Mouse (Mus musculus): ENCODE data around the gene Zfp148.

Gene Zfp148

DNA sequence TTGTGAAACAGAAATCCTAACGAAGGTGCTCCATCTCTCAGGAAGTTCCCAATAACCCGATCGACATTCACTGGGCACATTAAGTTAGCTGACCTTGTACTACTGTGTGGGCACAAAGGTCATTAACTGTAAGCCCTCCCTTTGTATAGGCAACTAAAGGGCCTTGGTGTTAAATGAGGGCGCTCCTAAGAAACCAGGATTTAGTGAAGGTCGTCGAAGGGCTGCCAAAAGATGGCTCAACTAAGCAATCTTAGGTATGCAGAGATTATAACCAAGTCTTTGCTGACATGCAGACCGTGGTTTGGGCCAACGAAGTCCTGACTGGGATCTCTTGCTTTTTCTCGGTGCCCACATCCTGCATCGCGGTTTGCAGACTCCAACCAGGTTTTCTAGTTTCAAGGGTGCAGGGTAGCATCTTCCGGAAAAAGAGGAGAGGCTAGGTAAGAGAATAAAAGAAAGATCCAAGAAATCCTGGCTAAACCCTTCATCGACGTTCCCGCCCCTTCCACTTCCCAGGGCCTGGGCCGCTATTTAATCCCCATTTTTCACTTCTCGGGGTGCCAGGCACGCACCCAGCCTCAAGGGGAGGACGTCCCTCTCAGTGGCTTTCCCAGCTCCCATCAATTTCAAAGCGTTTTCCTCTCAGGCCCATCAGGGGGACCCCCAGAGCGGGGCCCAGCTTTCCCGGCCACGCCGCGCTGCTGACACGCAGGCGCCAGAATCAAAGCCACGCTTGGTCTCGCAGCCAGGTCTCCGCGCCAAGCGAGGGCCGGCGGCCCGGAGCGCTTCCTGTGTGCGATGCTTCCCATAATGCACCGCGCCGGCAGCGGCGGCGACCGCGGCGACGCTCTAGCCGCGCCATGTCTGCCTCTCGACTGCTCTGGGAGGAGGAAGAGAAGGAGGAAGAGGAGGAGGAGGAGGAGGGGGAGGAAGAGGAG is at the start of gene Zfp148:
Zfp148 (plus strand) TSS at position 893 of the 938 bp plus-strand sequence.
- DNase-seq (ENCODE audit: low read depth, low spot score), result peak; percentile 95

DNA sequence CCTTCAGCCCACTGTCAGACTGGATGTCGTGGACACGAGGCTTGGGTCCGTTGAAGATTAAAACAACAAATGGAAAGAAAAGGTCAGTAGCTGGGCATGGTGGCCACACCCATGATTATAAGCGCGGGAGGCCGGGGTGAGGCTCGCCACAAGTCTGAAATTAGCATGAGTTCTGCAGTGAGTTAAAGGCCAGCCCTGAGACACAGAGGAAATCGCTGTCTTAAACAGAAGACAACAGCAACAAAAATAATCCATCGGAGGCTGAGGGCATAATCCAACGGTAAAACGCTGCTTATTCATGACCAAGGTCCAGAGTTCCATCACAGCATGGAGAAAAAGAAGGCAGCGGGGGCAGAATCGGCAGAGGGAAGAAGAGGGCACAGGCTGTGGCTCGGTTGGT is 47.6 kb upstream of the Zfp148 start:
- no peak for DNase-seq (ENCODE audit: low read depth, low spot score)

DNA sequence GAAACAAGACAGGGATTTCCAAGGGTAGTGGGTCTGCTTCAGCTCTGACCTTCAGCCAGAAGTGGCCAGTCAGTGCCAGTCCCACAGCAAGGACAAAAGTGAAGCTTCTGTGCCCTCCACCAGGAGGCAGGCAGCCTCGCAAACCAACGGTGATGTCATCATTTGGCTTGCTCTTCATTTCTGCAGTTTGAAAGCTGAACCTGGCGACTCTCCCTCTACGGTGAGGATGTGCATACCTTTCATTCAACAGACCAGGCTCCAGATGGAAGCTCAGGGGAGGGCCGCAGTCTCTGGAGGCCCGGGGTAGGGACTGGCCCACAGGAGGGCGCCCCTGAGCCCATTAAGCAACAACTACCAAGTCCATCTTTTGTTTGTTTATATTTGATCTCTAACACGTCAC is 43.5 kb upstream of the Zfp148 start:
- DNase-seq (ENCODE audit: low read depth, low spot score), result peak; percentile 84

DNA sequence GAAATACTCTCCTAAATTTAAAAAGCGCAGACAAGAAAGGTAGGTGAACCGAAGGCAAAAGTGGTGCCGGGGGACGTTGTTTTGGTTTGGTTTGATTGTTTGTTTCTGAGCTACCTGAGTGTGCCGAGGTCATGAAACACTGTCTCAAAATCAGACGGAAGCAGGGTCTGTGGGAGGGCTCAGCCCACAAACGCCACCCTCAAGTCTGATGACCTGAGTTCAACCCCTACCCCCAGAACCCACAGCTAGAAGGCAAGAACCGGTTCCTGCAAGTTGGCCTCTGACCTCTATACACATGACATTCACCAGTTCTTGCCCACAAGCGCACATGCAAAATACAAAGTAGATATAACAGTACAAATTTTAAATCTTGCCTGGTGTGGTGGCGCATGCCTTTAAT is 43.0 kb upstream of the Zfp148 start:
- peak; percentile 54 for DNase-seq (ENCODE audit: low read depth, low spot score)

DNA sequence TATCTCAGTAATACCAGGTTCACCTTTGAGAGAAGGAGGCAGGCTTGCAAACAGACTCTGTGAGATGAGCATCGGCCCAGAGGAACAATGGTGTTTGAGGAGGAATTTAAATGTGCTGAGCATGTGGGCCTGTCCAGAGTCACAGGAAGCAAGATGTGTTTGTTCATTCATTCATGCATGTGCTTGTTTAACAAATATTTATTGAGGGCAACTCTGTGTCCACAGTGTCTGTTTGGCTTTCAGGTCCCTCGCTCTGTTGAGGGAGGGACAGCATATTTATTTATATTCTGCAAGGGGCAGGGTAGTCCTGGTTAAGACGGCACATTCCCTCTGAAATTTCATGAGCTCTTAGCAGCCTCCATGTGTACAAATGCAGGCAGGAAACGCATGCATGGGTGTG is 42.1 kb upstream of the Zfp148 start:
- DNase-seq (ENCODE audit: low read depth, low spot score), result no peak

DNA sequence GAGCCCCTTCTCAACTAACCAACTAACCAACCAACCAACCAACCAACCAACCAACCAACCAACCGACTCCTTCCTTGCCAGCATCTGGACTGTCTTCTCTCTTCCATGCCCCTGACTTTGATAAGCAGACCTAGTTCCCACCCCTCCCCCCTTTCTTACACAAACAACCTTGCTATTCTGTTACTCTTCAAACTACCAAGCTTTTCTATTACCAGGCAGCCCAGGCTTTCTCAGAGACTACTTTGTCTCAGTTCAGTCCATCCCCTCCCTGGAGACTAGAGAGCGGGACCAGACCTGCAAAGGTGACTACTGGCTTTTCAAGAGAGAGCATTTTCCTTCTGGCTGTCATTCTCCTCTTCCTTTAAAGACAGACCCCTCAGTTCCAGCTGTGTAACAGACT is 41.2 kb upstream of the Zfp148 start:
- no peak for DNase-seq (ENCODE audit: low read depth, low spot score)

DNA sequence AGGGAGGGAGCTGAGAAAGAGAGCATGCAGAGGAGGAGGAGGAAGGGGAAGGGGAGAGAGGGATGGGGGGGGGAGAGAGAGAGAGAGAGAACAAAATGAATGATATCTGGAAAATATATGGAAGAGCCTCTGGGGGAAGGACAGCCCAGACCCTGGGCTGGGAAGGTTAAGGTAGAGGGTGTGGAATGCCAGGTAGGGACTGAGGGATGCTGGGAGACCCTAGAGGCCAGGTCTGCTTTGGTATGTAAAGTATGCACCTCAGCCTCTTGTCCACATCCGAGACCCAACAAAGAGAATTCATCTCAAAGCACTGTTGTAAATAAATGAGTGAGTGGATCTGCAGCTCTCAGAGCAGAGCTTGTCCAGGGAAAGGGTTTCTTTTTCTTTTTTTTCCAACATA is 38.3 kb upstream of the Zfp148 start:
- DNase-seq (ENCODE audit: low read depth, low spot score), result no peak

DNA sequence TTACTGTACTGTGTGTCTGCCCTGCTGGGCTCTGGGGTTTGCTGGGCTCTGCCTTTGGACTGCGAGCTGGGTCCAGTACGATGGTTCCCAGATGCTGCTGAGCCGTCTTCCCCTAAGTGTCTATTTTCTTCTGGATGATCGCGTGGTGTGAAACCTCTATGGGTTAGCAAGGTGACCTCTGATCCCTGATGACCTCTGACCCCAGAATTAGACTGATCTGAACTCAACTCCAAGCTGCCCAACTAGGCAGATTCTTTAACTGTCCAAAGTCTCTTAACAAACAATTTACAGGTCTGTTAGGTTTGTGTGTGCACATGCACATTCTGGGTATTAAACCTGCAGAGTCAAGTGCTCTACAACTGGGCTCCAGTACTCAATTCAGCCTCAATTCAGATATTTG is 37.5 kb upstream of the Zfp148 start:
- no peak for DNase-seq (ENCODE audit: low read depth, low spot score)

DNA sequence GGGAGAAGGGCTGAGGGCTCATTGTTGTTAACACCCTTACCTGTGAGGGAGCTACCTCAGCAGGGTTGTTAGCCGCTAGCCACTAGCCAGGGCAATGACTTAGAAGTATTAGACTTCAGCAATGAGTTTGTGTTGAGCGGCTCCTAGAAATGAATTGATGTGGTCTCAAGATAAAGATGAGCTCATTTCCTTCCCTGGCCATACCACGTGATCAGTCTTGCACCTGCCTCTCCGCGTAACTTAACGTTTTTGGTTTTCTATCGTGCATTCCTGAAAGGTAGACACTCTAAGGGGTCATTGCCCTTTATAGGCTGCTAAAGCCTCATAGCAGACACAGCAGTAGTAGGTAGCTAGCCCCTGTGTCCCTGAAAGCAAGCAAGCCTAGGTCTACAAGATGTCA is 37.0 kb upstream of the Zfp148 start:
- peak; percentile 82 for DNase-seq (ENCODE audit: low read depth, low spot score)

DNA sequence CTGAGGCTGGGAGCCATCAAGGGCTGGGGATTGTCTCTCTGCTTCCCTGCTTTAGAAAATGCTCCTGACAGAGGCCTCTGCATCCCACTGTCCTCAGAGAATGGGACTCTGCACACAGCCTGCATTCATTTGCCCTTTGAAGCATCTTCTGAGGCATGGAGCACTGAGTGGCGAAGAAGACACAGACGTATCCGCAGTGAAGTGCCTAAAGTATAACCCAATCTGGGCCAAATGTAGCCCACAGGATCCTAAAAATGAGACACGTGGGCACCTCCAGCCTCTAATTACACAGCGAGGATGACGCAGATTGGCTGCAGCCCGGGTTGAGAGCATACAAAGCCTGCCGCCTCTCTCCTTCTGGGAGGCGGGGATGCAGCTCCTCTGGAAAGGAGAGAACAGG is 36.3 kb upstream of the Zfp148 start:
- DNase-seq (ENCODE audit: low read depth, low spot score), result no peak

DNA sequence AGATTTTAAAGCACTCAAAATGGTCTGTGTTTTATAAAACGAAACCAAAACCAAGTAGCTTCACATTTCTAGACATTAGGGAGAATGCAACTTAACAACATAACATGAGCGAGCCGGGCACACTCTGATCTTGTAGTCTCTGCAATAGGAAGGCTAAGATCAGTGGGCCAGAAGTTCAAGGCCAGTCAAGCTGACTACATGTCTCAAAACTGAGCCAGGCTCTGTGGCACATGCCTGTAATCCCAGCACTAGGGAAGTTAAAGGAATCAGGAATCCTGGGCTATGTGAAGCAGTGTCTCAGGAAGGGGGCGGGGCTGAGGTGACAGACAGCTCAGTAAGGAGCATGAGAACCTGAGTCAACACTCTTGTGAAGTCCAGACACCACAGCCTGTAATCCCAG is 35.8 kb upstream of the Zfp148 start:
- peak; percentile 38 for DNase-seq (ENCODE audit: low read depth, low spot score)

DNA sequence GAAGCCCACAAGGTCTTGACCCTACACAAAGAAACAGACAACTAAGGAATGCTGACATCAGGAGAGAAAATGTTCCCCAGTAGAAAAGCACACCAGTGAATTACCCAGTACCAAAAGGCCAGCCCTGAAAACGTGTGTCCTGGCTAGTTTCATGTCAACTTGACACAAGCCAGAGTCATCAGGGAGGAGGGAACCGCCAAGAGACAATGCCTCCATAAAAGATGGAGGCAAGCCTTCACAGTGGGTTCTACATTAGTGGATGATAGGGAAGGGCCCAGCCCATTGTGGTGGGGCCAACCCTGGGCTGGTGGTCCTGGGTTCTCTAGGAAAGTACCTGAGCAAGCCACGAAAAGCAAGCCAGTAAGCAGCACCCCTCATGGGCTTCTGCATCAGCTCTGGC is 34.3 kb upstream of the Zfp148 start:
- no peak for DNase-seq (ENCODE audit: low read depth, low spot score)

DNA sequence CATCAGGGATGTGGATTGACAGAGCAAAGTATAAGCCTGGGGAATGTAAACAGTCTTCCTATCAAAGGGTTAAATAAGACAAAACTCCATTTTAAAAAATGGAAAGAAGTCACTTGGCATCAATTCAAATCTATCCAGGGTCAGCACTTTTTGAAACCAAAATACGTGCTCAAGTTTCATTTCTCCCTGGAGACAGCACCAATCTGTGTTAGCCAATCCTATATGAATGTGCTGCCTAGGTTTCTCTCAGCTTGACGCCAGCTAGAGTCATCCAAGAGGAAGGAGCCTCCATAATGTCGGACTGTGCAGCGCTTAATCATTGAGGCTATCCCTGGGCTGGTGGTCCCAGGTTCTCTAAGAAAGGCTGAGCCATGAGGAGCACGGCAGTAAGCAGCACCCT is 33.5 kb upstream of the Zfp148 start:
- no peak for DNase-seq (ENCODE audit: low read depth, low spot score)

DNA sequence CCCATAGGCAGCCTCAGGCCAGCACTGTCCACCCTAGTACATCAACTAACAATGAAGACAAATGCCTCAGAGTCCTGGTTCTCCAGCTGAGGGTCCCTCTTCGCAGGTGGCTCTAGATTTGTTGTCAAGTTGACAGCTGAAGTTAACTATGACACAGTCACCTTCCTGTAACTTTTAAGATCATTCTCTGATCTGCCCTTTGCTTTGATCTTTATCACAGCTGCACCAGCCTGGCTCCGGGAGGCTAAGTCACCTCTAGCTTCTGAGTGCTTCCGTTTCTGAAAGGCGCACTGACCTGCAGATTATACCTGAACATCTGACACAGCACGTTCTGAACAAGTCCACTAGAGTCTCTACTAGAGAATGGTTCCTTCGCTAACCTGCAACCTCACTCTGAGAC is 22.8 kb upstream of the Zfp148 start:
- DNase-seq (ENCODE audit: low read depth, low spot score), result peak; percentile 40

DNA sequence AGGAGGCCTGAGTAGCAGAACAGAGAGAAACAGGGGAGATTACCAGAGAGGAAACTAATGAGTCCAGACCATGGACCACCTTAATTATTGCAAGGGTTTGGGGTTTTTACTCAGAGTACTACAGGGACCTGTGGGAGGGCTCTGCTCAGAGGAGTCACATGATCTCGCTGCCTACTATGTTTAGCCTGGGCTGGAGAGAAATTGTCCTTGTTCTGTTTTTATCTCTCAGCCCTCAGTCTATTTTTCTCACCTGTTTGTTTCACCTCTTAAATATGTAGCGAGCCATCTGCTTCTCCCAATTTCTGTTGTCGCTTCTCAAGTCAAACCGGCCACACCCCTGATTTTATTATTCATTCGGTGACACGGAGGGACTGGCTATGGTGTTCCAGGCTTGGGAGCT is 14.9 kb upstream of the Zfp148 start:
- no peak for DNase-seq (ENCODE audit: low read depth, low spot score)

DNA sequence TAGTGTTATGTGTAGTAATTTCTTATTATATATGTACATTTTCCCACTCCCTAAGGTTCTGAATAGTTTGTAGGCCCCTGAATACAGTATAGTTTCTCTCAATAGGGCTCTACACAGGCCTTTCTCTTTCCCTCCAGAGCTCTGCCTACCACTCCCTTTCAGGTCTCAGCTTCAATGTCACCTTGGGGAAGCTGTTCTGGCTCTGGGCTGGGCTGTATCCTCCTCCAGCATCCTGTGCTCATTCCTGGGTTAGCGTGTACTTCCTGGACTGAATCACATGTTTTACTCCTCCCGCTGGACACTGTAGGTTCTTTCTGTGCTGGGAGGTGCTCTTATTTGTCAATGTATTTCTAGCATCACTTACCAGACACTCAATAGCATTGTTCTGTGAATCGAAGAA is 12.0 kb upstream of the Zfp148 start:
- DNase-seq (ENCODE audit: low read depth, low spot score), result no peak

DNA sequence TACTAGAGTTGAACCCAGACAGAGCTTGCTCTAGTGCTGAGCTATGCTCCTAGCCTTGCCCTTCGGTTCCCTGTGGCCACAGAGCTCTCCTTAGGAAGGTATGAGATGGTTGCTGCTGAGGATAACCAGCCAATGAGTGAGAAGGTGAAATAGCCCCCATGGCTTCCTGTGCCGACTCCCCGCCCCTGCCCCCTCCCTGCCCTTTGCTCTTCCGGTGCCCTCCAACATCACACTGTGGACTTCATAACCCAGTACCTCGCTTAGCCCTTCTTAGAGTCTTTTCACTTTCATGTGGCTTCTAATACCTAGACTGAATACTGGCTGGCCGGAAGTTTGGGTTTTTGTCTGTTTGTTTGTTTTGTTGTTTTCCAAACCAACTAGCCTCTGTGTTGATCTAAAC is 9.8 kb upstream of the Zfp148 start:
- DNase-seq (ENCODE audit: low read depth, low spot score), result peak; percentile 45

DNA sequence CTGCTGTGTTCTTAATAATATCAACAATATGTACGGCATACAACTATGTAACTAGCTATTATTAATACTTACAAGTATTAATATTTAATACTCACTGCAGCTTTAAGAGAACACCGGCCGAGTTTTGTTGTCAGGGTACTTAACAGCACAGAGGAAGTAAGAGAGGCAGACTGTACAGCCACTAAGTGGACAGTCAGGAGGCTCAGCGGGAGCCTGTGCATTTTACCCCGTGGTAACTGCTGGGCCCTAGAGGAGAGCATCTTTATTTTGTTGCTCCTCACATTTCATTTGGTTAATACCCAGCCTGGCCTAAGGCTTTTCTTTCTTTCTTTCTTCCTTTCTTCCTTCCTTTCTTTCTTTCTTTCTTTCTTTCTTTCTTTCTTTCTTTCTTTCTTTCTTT is 8.0 kb upstream of the Zfp148 start:
- no peak for DNase-seq (ENCODE audit: low read depth, low spot score)

DNA sequence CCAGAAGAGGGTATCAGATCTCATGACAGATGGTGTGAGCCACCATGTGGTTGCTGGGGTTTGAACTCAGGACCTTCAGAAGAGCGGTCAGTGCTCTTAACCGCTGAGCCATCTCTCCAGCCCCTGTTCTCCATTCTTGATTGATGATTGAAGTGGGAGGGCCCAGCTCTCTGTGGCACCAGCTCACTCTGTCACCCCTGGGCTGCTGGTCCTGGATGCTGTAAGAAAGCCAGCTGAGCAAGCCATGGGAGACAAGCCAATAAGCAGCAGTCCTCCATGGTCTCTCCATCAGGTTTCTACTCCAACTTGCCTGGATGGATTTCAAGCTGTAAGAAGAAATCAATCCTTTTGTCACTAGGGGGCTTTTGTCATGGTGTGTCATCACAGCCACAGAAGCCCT is 7.3 kb upstream of the Zfp148 start:
- no peak for DNase-seq (ENCODE audit: low read depth, low spot score)

DNA sequence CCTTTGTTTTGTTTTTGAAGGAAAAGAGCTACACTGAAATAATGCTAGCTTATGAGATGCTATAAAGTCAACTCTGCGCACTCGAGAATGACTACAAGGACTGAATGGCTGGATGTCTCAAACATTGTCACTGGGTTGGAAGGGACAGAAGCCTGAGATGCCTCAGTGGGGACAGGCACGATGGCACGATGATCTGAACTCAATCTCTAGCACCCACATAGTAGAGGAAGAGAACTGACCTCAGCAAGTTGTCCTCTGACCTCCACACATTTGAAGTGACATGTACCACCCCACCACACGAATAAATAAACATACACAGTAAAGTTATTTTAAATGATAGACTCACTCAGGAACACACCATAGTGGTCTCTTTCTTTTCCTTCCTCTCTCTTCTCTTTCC is 4.4 kb upstream of the Zfp148 start:
- no peak for DNase-seq (ENCODE audit: low read depth, low spot score)

DNA sequence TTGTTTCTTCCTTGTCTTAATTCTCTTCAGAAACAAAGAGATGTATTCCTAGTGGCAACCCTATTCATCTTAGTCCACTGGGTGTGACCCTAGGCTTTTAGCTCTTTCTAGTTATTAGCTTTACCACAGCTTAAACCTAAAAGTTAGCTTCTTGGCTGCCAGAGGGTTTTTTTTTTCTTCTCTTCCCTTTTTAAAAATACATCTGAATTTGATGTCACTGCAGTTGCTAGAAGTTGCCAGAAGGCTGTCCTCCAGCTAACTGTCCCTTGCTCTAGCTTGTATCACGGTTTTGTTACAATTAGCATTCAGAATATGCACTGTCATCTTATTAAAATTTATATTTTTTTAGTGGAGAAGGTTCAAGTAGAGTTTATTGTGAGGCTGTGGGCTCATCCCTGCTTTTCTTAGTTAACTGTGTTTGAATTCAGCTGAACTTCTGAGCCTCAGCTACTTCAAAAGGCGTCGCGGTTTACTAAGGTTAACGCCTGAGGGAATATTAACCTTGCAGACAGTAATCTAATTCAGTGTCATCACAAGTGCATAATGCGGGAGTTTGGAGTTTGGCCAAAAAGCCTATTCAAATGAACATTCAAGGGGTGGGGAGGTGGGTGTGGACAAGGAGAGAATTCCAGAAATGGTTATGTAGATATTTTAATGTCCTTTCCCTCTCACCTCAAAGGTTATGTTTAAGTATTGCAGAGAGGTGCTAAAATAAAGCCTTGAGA is 1.3 kb upstream of the Zfp148 start:
- DNase-seq (ENCODE audit: low read depth, low spot score), result peak; percentile 22

DNA sequence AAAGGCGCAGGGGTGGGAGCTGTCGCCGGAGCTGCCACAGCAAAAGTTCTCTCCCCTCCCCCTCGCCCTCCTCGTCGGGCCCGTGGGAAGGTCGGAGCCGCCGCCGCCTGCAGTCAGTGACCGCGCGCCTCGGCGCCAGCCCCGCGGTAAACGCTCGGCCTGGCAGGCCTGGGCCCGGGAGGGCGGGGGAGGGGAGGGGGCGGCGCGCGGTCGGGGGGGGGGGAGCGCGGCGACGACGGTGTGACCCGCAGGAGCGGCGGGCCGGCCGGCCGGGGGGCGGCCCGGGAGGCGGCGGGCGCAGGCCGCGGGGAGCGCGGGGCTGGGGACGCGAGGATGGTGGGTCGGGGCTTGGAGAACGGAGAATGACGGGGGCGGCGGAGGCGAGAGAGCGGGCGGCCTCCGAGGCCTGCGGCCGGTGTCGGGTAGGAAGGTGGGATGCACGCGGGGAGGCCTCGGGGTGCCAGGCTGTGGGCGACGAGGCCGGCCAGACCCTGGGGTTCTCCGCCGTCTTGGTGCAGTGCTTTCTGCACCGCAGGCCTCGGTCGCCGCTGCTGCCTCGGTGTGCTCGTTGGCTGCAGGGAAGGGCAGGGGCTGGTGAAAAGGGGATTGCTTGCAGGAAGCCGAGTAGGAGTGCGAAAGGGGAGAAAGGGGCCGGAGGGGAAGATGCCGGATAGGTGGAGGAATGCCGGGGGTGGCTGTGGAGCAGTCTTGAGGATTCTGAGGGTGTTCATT is 412 bp downstream of the Zfp148 start:
- DNase-seq (ENCODE audit: low read depth, low spot score), result peak; percentile 64
